Mouse (Mus musculus) neutrophil, adult 5-6 weeks (primary cell): ENCODE data around the gene Gga1. TPM values are rescaled to one million over a fixed set of nuclear protein-coding genes. Genes with fewer than 3 reads are reported as not detected.

Experiments
- ATAC-seq: fragments of 151-379, 151-347 bp; 2 replicates; pipeline ENCODE4 v1.8.0; 2017; ENCODE audit warnings: mild to moderate bottlenecking, moderate TSS enrichment; ENCODE audit not compliant: insufficient number of reproducible peaks, poor library complexity, low FRiP score, severe bottlenecking; ENCODE audit errors: extremely low read depth
- total RNA-seq: library from RNA; stranded (forward); fragments of 200-1000 nt; gene quantifications from 2 replicates; pipeline ENCODE4 v1.2.3, GENCODE M21; 2017

Gga1 gene
- total RNA-seq, 1 experiment from 2014 or later: 39.5 TPM

- ATAC-seq: peak; percentile 28
Measured at GRCm38 (mm10) chr15:78899740-78900584, 23.0 kb downstream of the Gga1 start, which contains the start of gene Sh3bp1. Gene Sh3bp1 (plus strand): TSS chr15:78899768.

- no peak for ATAC-seq
Measured at GRCm38 (mm10) chr15:78900585-78901421, 23.8 kb downstream of the Gga1 start.

GRCm38 (mm10) chr15:78901422-78901789 is 24.4 kb downstream of the Gga1 start:
- ATAC-seq: no peak

- ATAC-seq: peak; percentile 49; the same call in 1 of the 2 replicates
Measured at GRCm38 (mm10) chr15:78903243-78903642, 26.3 kb downstream of the Gga1 start.

- ATAC-seq: no peak
Measured at GRCm38 (mm10) chr15:78908399-78908798, 31.4 kb downstream of the Gga1 start.

GRCm38 (mm10) chr15:78908982-78909381 is 32.0 kb downstream of the Gga1 start:
- ATAC-seq: no peak

- no peak for ATAC-seq
Measured at GRCm38 (mm10) chr15:78912040-78912439, 35.0 kb downstream of the Gga1 start.

GRCm38 (mm10) chr15:78913632-78914090 is 36.7 kb downstream of the Gga1 start, which contains the start of gene Pdxp:
Gene Pdxp (plus strand): TSS chr15:78913919.
- peak; percentile 82 for ATAC-seq

GRCm38 (mm10) chr15:78914091-78914822 is 37.3 kb downstream of the Gga1 start:
- ATAC-seq: no peak

GRCm38 (mm10) chr15:78914823-78915659 is 38.1 kb downstream of the Gga1 start:
- ATAC-seq: no peak

GRCm38 (mm10) chr15:78915660-78916017 is 38.6 kb downstream of the Gga1 start:
- ATAC-seq: peak; percentile 67

GRCm38 (mm10) chr15:78916052-78916826 is 39.2 kb downstream of the Gga1 start:
- ATAC-seq: no peak

- no peak for ATAC-seq
Measured at GRCm38 (mm10) chr15:78918126-78918525, 41.1 kb downstream of the Gga1 start.

- no peak for ATAC-seq
Measured at GRCm38 (mm10) chr15:78919914-78920313, 42.9 kb downstream of the Gga1 start.

- ATAC-seq: no peak
Measured at GRCm38 (mm10) chr15:78922700-78923099, 45.7 kb downstream of the Gga1 start.

- no peak for ATAC-seq
Measured at GRCm38 (mm10) chr15:78923585-78923984, 46.6 kb downstream of the Gga1 start.

GRCm38 (mm10) chr15:78925129-78925528 is 48.1 kb downstream of the Gga1 start:
- no peak for ATAC-seq
